Mouse (Mus musculus) heart, adult 8-10 months (tissue): ENCODE data around the gene Podxl. TPM values are rescaled to one million over a fixed set of nuclear protein-coding genes. Genes with fewer than 3 reads are reported as not detected.
"Not testable (repeated sequence)": the region's sequence is repeated elsewhere in the genome, so short reads cannot be mapped to it uniquely, and the experiment has no call there.

Experiments
- DNase-seq: peaks from one replicate; pipeline ENCODE4 v3.0.0; 2022; ENCODE audit warnings: low spot score
- total RNA-seq, 4 experiments: library from RNA; stranded (reverse); gene quantifications; 2 replicates each; pipeline ENCODE4 v1.2.4; 2022

Podxl gene
- total RNA-seq, 4 experiments from 2014 or later, result 75.2 to 81.7 (median 75.7) TPM

DNA sequence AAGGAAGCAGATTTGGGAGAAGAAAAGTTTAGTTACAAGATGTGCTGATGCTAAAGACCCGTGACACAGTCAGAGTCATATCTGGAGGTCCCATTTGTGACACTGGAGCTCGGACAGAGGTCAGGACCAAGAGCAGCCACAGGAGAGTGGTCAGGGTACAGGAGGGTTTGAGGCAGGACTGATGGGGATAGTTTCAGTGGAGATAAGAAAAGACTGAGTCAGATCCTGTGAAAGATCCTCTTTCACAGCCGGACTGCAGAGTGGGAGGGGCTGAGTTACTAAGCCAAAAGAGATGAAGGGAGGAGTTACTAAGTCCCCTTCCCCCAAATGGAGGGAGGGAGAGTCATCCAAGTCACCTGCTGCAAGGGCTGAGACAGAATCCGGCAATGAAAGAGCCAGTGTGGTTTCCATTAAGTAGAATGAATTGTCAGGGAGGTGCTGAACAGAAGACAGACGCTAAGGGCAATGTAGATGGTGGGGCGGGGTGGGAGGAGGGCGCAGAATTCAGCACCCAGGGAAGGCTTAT is 4.4 kb upstream of the Podxl start:
- DNase-seq, result no peak

DNA sequence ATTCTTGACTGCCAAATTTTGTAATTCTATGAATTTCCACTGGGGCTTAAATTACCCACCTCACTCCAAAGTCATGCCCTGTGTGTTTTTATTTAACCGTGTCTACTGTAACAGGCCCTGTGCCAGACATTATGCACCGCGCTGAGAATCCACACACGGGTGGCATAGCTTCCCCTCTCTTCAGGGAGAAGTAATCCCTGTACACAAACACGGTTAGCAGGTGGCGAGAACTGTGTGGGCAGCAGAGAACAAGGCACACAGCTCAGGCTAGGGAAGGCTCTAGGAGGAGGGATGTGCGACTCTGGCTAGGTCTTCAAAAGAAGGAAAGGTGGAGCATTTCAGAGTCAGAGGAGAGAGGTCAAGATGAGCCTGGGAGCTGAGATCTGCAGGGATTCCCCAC is 3.4 kb upstream of the Podxl start:
- no peak for DNase-seq

DNA sequence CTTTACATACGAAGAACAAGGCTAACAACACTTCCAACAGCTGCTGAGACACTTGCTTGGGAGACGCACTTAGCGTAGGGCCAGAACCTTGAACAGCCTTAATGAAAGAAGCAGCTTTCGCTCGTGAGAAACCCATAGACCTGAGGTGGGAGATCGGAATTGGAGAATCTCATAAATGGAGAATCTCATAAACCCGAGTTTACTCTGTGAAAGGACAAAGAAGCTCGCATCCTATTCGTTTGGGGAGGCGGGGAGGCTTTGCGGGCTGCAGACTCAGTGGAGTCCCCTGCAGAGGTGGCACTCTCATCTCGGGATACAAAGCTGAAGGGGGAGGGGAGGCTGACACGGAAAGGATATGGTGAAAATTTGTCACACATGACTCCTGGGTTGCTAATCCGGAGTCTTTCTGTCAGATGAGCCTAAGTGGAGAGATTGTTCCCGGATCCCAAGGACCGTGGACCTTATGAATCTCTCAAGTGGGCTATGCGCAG is 1.2 kb upstream of the Podxl start:
- no peak for DNase-seq

DNA sequence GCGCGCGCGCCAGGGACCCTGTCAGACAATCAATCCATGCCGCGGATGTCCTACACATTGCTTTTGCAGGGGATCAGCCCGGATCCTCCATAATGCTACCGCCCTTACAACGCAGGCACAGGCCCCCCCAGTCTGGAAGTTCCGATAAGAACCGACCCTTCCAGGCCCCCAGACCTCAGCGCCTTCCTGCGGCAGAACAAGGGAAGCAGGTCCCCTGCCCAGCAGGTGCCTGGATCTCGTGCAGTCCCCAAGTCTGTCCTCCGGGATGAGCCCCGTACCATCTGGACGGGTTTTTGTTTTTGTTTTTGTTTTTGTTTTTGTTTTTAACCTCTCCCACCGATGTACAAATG is 376 bp upstream of the Podxl start:
- DNase-seq, result no peak

DNA sequence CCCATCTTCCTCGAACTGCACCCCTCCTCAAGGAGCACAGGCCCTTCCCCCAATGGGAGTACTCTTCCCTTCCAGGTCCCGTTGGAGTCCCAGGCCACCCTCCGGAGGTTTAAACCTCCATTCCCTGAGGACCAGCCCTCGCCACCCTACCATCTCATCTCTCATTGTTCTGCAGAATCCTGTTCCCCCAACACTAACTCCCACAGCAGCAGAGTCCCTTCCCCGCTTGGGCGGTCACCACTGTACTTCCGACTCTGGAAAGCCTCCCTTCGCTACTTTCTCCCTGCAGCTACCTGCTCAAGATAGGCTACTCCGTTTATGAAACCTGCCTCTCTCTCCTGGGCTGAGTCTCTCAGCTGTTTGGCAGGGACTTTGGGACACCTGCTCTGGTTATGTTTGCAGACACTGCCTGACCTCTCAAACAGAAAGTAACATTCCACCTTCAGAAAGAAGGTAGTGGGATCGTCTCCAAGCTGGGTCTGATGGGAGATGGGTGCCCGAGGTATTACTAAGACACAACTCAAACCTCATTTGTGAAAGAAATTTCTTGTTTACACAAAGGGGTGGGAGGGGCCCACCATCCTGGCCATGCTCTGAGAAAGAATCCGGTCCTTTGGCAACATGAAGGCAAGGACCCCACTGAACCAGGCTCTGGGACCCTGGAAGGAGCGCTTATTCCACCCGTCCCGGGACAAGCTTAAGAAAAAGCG is 1.3 kb downstream of the Podxl start:
- no peak for DNase-seq

DNA sequence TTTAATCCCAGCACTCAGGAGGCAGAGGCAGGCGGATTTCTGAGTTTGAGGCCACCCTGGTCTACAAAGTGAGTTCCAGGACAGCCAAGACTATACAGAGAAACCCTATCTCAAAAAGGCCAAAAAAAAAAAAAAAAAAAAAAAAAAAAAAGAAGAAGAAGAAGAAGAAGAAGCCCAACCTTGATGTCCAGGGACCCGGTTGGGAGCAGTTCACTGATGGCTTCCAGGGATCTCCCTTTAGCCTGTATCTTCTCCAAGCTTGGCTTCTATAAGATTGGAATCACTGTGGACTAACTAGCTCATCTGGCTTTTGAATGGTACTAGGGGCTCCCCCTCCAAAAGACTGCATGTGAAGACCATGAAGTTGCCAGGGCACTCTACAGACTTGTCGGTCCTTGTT is 1.8 kb downstream of the Podxl start:
- DNase-seq, result not testable (repeated sequence)

DNA sequence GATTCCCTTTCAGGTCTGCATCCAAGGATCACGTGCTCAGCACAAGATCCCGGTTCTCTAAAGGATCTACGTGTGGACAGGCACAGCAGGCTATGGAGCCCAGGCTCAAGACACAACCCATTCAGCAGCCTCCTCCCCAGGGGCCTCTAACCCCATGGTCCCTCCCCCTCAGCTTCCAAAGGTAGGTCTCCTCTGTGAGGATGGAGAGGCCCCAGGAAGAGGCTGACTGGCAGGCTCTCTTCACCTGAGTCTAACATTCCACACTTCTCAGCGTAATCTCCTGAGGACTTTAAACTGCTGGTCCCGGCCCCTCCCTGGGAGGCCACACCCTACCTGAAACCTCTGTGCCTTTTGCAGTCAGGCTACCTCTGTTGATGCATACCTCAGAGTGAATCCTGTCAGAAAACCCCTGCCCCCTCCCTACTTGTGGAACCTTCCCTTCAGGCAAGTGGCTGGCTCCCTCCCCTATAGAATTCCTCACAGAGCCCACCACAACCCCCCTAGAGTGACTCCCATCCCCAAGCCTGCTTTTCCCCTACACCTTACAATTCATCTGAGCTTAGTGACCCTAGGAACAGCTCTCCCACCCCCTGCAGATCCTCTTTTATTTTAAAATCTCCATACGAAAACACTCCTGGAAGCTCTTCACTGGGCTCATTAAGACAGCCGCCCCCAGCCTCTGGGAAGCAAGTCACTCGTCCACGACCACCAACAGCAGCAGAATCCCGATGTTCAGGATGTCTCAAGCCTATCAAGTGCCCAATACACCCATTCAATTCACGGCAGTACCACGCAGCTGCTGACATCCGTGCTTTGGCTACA is 3.4 kb downstream of the Podxl start:
- DNase-seq, result no peak

DNA sequence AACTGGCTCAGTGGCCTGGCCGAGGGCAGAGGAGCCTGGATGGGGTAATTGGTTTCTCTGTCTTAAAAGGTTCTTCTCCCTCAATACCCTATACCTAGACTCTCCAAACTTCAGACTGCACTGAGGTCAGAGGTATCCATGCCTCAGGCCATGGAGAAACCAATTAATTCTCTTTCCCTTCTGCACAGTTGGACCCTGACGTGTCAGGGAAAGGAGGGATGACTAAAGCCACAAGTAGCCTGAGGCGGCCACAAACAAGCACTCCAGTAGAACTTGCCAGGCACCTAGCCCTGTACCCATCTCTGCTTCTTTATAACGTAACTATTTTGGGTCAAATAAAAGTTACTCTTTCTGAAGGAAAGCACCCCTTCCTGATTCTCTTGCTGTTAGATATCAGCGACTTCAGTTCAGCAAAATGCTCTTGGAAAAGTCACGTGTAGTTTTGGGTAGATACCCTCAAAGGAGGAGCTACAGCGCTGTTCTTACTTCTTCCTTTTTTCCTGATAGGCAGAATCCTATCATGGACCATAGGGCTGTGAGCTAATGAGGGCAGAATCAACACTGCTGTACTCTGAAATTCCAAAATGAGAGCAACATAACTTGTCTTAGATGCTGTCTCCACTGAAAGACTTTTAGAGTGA is 7.2 kb downstream of the Podxl start:
- no peak for DNase-seq

DNA sequence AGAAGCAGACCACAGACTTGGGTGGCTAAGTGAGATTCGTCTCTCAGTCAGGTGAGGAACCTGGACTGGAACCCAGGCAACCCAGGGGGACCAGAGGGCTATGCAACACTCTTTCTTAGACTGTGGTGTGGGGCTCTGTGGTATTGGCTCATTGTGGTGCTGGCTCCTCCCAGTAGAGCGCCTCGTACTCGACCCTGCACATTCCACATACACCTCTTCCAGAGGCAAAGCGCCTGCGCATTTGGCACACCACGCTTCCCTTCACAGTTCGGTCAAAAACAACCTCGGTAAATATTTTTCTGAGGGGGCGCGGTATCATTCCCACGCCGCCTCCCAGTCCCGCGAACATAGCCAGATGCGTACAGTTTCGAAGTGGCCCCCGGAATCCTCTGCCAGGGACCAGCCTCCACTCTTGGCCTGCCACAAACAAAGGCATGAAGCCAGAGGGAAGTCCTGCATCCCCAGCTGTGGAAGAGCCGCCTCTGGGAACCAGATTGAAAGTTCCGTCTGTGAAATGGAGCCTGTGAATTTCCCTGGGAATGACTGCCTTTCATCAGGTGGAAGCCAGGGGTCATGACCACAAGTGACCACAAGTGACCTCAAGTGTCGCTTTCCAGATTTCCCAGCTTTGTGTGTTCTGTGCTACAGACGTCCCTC is 12.8 kb downstream of the Podxl start:
- peak; percentile 67 for DNase-seq

DNA sequence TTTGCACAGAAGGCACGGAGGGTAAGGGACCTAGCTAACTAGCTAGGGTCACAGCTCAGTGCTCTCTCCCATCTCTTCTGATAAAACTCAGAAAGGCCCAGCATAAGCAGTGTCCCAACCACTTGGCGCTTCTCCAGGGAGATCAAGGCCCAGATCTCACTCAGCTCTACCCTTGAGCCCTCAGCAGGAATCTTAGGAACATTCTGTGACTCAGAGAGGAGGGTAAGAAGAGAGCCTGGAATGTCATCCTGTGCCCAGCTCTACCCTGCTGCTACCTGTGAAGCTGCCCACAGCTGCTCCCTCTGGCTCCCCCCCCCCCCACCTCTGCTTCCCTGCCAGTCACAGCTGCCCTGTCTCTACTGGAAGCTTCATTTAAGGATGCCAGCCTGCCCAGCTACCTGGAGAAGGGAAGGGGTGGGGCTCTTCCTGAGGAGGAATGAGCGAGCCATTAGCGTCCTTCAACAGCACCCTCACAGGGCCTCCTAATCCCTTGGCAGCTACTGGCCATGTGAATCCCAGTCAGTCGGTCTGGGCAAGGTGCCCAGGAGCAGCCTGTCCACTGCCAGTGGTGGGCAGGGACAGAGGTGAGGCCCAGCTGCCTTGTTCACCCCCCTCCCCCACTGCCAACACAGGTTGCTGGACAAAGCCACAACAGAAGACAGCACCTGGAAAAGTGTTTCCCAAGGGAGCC is 14.3 kb downstream of the Podxl start:
- DNase-seq, result no peak

DNA sequence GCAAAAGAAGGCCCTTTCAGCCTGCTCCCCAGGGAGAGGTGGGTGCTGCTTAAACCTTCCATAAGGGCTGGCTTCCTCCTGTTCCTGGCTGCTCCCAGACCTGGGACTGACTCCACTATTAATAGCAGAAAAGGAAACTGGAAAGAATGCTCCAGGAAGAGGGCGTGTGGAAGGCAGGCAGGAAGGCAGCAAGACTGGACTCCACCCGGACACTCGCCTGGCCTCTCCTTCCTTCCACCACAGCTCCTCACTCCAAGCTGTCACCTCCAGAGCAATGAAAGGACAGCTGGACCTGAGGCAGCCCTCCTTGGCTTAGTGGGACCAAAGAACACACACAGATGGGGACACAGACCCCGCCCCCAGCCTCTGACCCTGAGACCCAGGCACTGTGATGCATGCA is 19.5 kb downstream of the Podxl start:
- peak; percentile 85 for DNase-seq

DNA sequence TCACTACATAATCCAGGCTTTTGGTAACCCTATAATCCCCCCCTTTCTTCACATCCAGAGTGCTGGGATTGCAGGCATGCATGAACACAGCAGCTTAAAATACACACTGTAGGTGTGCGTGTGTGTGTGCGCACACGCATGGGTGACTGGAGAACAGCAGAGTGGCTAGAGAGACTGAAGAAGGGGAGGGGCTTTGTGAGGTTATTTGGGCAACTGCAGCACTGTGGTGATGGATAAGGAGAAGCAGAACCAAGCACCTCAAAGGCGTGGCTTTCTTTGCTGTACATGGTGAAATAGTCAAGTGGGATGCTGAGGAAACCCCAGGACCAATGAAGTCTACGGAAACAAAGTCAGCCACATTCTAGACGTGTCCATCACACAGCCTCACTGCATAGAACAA is 23.8 kb downstream of the Podxl start:
- no peak for DNase-seq

DNA sequence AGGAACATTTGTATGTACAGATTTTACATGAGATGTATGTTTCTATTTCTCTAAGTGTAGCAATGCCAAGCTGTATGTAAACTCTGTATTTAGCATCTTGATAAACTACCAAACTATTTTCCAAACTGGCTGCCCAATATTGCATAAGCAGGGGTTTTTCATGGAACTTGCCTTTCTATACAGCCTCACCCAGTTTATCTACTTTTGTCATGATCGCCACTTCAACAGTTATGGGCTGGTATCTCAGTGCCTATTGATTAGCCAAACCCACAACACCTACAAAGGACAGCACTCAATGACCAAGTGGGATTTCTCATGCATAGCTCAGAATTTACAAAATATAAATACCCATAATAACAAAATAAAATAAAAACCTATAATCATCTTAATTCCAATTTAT is 25.7 kb downstream of the Podxl start:
- no peak for DNase-seq

DNA sequence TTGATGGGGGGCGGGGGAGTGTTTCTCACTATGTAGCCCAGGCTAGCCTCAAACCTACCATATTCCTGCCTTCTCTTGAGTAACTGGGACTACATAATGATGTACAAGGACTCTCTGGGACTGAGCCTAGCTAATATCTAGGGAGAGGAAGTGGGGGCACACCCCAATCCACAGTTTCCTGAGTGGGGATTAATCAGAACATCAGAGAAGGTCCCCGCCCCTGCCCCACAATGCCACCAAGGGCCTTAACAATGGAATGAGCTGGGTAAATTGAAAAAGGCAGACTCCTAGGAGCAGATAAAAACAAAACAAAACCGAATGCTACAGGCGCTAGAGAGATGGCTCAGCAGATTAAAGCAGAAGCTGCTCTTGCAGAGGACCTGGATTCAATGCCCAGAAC is 26.6 kb downstream of the Podxl start:
- no peak for DNase-seq

DNA sequence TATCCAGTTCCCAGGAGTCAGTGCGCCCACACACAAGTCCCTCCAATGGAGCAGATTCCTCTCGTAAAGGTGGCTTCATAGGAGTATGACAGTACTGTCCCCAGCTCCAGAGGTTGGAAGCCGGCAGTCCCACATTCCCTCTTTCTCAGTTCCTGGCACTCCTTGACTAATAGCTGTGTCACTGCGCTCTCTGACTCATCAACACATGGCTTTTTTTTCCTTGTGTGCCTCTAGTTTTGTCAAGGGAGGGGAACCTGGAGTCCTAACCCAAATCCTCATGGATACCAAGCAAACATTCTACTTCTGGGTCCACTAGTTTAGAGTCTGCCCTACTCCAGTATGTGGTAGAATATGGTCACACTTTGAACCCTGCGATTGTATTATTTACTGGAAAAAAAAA is 29.1 kb downstream of the Podxl start:
- no peak for DNase-seq

DNA sequence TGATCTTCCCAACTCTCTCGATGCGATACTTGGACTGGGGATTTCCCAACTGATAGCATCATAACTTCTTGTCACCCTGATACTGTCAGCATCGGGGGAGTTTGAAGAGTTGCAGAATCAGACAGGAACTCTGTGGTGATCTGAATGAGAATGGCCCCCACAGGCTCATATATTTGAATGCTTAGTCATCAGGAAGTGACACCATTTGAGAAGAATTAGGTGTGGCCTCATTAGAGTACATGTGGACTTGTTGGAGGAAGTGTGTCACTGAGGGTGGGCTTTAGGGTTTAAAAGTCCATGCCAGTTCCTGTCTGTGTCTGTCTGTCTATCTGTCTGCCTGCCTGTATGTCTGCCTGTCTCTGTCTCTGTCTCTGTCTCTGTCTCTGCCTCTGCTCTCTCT is 31.9 kb downstream of the Podxl start:
- DNase-seq, result no peak

DNA sequence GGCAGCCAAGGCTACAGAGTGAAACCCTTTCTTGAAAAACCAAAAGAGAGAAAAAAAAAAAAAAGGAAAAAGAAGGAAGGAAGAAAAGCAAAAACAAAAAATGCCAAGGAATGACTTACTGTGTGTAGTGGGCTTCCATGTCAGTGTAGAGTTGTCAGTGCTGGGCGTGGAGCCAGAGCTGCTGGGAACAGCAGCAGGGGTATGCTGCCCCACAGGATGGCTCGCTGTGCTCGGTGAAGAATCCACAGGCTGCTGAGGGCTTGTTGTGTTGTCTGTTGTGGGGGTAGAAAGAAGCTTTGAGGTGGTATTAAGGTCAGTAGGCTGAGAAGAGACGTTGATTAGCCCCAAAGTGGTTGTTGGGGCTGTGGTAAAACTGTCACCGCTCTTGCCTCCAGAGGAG is 35.4 kb downstream of the Podxl start:
- no peak for DNase-seq

DNA sequence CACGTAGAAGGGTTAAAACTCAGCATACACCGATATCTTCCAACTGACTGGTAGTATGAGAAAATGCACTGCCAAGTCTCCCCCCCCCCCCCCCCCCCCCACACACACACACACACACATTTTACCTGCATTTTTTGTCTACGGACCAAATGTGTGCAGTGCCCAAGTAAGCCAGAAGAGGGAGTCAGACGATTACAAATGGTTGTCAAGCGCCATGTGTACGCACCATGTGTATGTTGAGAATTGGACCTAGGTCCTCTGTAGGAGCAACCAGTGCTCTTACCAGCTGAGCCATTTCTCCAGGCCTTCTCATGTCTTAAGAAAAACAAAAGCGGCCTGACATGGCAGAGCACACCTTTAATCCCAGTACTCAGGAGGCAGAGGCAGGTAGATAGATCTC is 35.9 kb downstream of the Podxl start:
- DNase-seq, result no peak

DNA sequence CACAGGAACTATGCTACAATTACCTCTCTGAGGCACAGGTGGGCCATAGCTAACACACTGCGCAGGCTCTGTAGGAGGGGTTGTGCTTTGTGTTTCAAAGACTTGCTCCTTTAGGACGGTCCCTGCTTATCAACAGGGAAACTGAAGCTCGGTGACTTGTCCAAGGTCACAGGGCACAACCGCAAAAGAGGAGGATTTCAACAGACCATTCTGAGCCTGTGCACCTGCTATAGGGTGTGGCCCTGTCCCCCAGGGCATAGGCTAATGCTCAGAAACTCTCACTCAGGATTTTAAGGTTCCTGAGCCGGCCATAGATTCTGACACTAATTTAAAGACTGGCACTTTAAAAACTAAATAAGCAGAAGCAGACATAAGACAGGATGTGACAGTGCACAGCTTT is 36.9 kb downstream of the Podxl start:
- no peak for DNase-seq

DNA sequence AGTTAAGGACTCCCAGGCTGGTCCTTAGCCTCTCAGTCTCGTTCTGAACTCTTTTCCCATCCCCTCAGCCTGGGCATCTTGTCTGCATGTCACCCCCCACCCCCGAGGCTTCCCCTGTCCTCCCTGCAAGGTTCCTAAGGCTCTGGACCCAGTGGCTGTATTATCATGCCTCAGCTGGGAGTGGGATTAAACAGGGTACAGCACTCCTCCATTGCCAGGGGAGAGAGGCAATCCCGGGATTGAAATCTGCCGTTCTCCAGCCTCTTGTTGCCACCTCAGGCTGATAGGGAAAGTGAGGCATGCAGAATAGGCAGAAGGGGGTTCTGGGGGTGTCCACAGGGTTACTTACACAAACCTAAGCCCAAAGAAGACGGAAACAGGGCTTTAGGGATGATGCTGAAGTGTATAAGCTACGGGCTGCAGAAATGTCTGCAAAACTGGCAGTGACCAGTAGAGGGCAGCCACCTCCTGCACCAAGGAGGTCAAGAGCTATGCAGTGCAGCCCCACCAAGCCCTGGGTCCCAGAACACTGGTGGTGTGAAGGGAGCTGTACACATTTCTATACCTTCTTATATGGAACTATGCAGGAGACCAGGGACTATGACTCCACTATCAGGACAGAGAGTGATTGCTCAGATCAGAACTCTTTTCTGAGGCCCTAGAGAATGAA is 38.4 kb downstream of the Podxl start:
- no peak for DNase-seq

DNA sequence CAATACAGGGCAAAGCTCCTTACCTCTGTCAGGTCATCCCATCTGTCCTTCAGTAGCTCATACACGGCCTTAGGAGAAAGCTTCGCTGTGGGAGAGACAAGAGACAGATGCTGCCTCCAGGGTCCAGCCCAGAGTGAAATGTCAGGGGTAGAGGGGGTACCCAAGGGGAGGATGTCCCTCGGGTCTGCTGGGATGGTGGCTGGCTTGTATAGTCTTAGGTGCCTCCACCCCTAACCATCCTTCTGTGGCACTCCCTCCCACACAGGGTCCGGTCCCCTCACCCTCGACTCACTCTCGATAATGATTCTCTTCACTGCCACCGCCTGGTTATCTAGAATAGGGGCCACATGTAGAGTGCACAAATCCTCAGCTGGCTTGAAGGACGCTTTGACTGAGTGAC is 39.1 kb downstream of the Podxl start:
- no peak for DNase-seq
